Mouse (Mus musculus) limb, embryonic 13.5 days (tissue): ENCODE measurements at regions not wholly inside any gene's neighbourhood (a gene's known extent, or its start where the extent isn't known, plus 50 kb on each side); places are given as distances from the start of the nearest gene placed in this dataset.
"Not testable (repeated sequence)": the region's sequence is repeated elsewhere in the genome, so short reads cannot be mapped to it uniquely, and the experiment has no call there.

Source experiments
- ATAC-seq: fragments of 200-750 bp; cut with Nextera tagmentation; 2 replicates; pipeline ENCODE4 v1.8.0; 2017; ENCODE audit warnings: low read depth, moderate number of reproducible peaks, moderate TSS enrichment; ENCODE audit not compliant: low FRiP score
- H3K27ac ChIP-seq: fragments of 300-500 bp; sonication (generic); 2 replicates; pipeline ENCODE4 v1.5.1; 2015; ENCODE audit warnings: inconsistent platforms, mild to moderate bottlenecking, moderate library complexity
- H3K27me3 ChIP-seq: fragments of 300-500 bp; sonication (generic); 2 replicates; pipeline ENCODE4 v1.6.1; 2015; ENCODE audit warnings: mild to moderate bottlenecking, inconsistent platforms
- H3K36me3 ChIP-seq: fragments of 300-500 bp; sonication (generic); 2 replicates; pipeline ENCODE4 v1.6.1; 2015; ENCODE audit warnings: inconsistent platforms, mild to moderate bottlenecking, moderate library complexity
- H3K4me1 ChIP-seq: fragments of 300-500 bp; sonication (generic); 2 replicates; pipeline ENCODE4 v1.6.1; 2015; ENCODE audit warnings: inconsistent platforms
- H3K4me2 ChIP-seq: fragments of 300-500 bp; sonication (generic); replicated peaks from 2 replicates; pipeline ENCODE4 v1.6.1; 2015; ENCODE audit warnings: inconsistent platforms, mild to moderate bottlenecking, moderate library complexity
- H3K4me3 ChIP-seq: fragments of 300-500 bp; sonication (generic); 2 replicates; pipeline ENCODE4 v1.5.1; 2015; ENCODE audit warnings: moderate library complexity, mild to moderate bottlenecking, inconsistent platforms
- H3K9ac ChIP-seq: fragments of 300-500 bp; sonication (generic); 2 replicates; pipeline ENCODE4 v1.6.1; 2015; ENCODE audit warnings: mild to moderate bottlenecking, inconsistent platforms
- H3K9me3 ChIP-seq: fragments of 300-500 bp; sonication (generic); 2 replicates; pipeline ENCODE4 v1.6.1; 2016; ENCODE audit warnings: inconsistent platforms
- WGBS: fragments of 180-500 bp; shearing (Covaris S2); methylation state at CpG from one replicate; pipeline ENCODE4 v1.1.7; 2015; 5-methylcytosine and 5-hydroxymethylcytosine counted together

DNA sequence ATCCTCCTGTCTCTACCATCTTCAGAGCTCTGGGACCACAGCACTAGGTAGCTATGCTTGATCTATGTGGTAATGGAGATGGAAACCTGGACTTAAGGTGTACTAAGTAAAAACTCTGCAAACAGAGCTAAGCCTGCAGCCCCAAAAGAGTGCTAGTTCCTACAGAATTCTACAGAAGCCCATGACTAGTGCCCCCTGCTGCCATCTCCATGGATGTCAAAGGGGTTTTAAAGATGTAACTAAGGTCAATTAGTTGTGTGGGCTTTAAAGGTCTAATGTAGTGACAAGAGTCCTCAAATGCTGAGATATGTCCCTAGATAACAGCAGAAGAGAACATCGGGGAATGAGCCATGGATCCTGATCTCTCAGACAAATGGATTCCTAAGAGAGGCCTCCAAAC is 212.1 kb downstream of the Trib2 start:
- Histone ChIP-seq H3K4me1 (peaks cover 36% of the 10 kb centered on the region), H3K36me3 (no peaks in the 10 kb centered on the region), H3K27me3 (no peaks in the 10 kb centered on the region), H3K27ac (no peak overlapping the region), H3K9ac (no peak overlapping the region), H3K4me2 (no peak overlapping the region), H3K9me3 (no peaks in the 10 kb centered on the region), H3K4me3 (no peak overlapping the region)
- ATAC-seq = no peak
- WGBS = 89% methylated on average over 1 of the region's 1 CpGs

GRCm38 (mm10) chr12:15603885-15604284 is 212.8 kb downstream of the Trib2 start:
- 43% methylated on average over 5 of the region's 5 CpGs for WGBS
- Histone ChIP-seq H3K27ac (peak overlapping the region; percentile 44; the same call in 1 of the 2 replicates), H3K4me2 (0 out of 2 replicates have a peak overlapping the region, but pooled peaks have one; percentile 5), H3K9me3 (no peaks in the 10 kb centered on the region), H3K4me3 (no peak overlapping the region), H3K4me1 (peaks cover 36% of the 10 kb centered on the region), H3K9ac (no peak overlapping the region), H3K27me3 (no peaks in the 10 kb centered on the region), H3K36me3 (no peaks in the 10 kb centered on the region)
- ATAC-seq = no peak

- 0 out of 2 replicates have a peak overlapping the region, but pooled peaks have one; percentile 5 for H3K4me2 ChIP-seq
- H3K36me3 ChIP-seq = no peaks in the 10 kb centered on the region
- H3K9ac ChIP-seq = no peak overlapping the region
- no peaks in the 10 kb centered on the region for H3K9me3 ChIP-seq
- H3K27me3 ChIP-seq = no peaks in the 10 kb centered on the region
- H3K4me3 ChIP-seq = no peak overlapping the region
- H3K27ac ChIP-seq = peak overlapping the region; percentile 44; the same call in 1 of the 2 replicates
- peaks cover 36% of the 10 kb centered on the region for H3K4me1 ChIP-seq
- ATAC-seq = peak; percentile 73; the same call in 1 of the 2 replicates
- WGBS = 26% methylated on average over 5 of the region's 5 CpGs
Observed at GRCm38 (mm10) chr12:15603319-15603718, 213.4 kb downstream of the Trib2 start.

GRCm38 (mm10) chr12:15594704-15595103 is 222.0 kb downstream of the Trib2 start:
- no peak overlapping the region for H3K9ac ChIP-seq
- no peaks in the 10 kb centered on the region for H3K4me1 ChIP-seq
- no peak overlapping the region for H3K27ac ChIP-seq
- H3K4me3 ChIP-seq = no peak overlapping the region
- no peak overlapping the region for H3K4me2 ChIP-seq
- WGBS = 70% methylated on average over 2 of the region's 2 CpGs
- H3K36me3 ChIP-seq = no peaks in the 10 kb centered on the region
- no peak for ATAC-seq
- H3K27me3 ChIP-seq = no peaks in the 10 kb centered on the region
- H3K9me3 ChIP-seq = no peaks in the 10 kb centered on the region

DNA sequence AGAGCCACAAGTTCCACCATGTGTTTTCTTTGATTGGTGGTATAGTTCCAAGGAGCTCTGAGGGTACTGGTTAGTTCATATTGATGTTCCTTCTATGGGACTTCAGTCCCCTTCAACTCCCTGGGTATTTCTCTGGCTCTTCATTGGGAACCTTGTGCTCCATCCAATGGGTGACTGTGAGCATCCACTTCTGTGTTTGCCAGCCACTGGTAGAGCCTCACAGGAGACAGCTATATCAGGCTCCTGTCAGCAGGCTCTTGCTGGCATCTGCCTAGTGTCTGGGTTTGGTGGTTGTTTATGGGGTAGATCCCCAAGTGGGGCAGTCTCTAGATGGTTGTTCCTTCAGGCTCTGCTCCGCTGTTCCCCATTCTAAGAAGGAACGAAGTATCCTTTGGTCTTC is 228.9 kb downstream of the Trib2 start:
- ATAC-seq, H3K27me3 ChIP-seq, H3K4me2 ChIP-seq, H3K9ac ChIP-seq, H3K4me3 ChIP-seq, H3K36me3 ChIP-seq, H3K9me3 ChIP-seq, H3K27ac ChIP-seq: not testable (repeated sequence)
- 83% methylated on average over 2 of the region's 2 CpGs for WGBS
- H3K4me1 ChIP-seq = peaks cover 13% of the 10 kb centered on the region

- Histone ChIP-seq H3K36me3 (no peaks in the 10 kb centered on the region), H3K4me1 (peaks cover 13% of the 10 kb centered on the region), H3K4me2 (no peak overlapping the region), H3K9me3 (no peaks in the 10 kb centered on the region), H3K27me3 (no peaks in the 10 kb centered on the region), H3K4me3 (no peak overlapping the region), H3K9ac (no peak overlapping the region), H3K27ac (no peak overlapping the region)
- 56% methylated on average over 4 of the region's 4 CpGs for WGBS
- no peak for ATAC-seq
Observed at GRCm38 (mm10) chr12:15586706-15587442, 229.8 kb downstream of the Trib2 start.

DNA sequence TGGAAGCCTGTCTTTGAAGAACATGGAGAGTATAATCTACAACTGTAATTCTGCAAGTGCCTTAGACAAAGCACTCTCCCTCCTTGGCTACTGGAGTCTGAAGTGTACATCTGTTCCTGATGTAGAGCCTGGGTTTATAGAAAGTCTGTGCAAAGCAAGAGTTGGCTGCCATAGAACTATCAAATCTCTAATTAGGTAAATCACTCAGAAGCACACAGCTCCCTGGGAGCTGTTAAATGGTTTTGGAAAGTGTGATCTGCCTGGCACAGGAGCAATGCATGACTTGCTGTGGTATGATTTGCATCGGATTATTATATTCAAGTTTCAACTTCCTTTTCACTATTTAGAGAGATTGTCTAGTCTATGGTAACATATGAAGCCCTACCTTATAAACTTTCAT is 230.9 kb downstream of the Trib2 start:
- Histone ChIP-seq H3K36me3 (no peaks in the 10 kb centered on the region), H3K4me2 (no peak overlapping the region), H3K9me3 (no peaks in the 10 kb centered on the region), H3K27me3 (no peaks in the 10 kb centered on the region), H3K4me3 (no peak overlapping the region), H3K4me1 (peaks cover 13% of the 10 kb centered on the region), H3K27ac (no peak overlapping the region), H3K9ac (no peak overlapping the region)
- ATAC-seq = 0 out of 2 replicates have a peak, but pooled peaks have one; percentile 24
- 49% methylated on average over 1 of the region's 1 CpGs for WGBS

- WGBS = 76% methylated on average over 4 of the region's 4 CpGs
- H3K27ac ChIP-seq = no peak overlapping the region
- H3K4me2 ChIP-seq = no peak overlapping the region
- no peaks in the 10 kb centered on the region for H3K36me3 ChIP-seq
- no peaks in the 10 kb centered on the region for H3K27me3 ChIP-seq
- H3K9me3 ChIP-seq = no peaks in the 10 kb centered on the region
- ATAC-seq = no peak
- no peak overlapping the region for H3K4me3 ChIP-seq
- H3K4me1 ChIP-seq = peaks cover 13% of the 10 kb centered on the region
- H3K9ac ChIP-seq = no peak overlapping the region
Observed at GRCm38 (mm10) chr12:15584721-15585120, 232.0 kb downstream of the Trib2 start.

- Histone ChIP-seq H3K9me3 (no peaks in the 10 kb centered on the region), H3K4me3 (no peak overlapping the region), H3K4me1 (peaks cover 13% of the 10 kb centered on the region), H3K27ac (no peak overlapping the region), H3K4me2 (peak overlapping the region; percentile 23; the same call in 1 of the 2 replicates), H3K9ac (no peak overlapping the region; the same call in 1 of the 2 replicates), H3K27me3 (peaks cover 6% of the 10 kb centered on the region), H3K36me3 (no peaks in the 10 kb centered on the region)
- ATAC-seq = peak; percentile 36; the same call in 1 of the 2 replicates
- 18% methylated on average over 4 of the region's 4 CpGs for WGBS
Observed at GRCm38 (mm10) chr12:15566785-15567109, 250.0 kb downstream of the Trib2 start.

DNA sequence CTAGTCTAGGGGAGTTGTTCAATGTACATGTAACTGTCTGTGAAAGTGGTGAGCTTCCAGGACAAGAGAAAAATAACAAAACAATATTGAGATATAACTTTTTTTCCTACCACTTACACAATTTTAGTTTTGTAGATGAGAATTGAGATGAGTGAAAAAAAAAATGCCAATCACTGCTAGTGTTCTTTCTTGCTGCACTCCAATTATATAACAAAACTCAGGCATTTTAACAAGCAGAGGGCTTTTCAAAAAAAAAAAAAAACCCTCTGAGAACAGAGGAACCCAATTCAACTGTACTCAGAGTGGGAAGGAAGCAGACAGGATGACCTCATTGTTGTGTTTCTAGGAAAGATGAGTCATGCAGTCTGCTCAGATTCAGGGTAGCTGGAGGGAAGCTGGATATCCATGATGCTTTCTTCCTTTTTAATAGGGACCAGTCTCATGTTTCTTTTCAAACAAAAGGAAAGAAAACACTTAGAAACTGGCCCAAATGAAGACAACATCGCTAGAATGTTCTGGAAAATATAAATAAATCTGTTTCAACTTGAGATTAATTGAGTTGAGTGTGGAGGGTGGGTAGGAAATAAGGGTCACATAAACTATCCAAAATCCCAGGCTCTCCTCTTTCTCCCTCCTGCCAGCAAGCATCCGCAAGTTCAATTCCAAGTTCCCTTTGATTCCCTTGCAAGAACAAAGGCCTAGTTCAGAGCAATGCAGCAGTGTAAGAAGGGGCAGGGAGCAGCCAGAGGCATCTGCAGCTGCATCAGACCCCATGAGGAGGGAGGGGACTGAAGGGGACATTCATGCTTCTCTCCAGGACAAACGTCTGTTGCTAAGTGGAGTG is 250.6 kb downstream of the Trib2 start:
- Histone ChIP-seq H3K4me3 (no peak overlapping the region), H3K4me1 (peaks cover 13% of the 10 kb centered on the region), H3K4me2 (peak overlapping the region; percentile 23; the same call in 1 of the 2 replicates), H3K27me3 (peaks cover 6% of the 10 kb centered on the region), H3K36me3 (no peaks in the 10 kb centered on the region), H3K9me3 (no peaks in the 10 kb centered on the region), H3K9ac (no peak overlapping the region; the same call in 1 of the 2 replicates), H3K27ac (no peak overlapping the region)
- peak; percentile 54; the same call in 1 of the 2 replicates for ATAC-seq
- WGBS = 14% methylated on average over 3 of the region's 3 CpGs

DNA sequence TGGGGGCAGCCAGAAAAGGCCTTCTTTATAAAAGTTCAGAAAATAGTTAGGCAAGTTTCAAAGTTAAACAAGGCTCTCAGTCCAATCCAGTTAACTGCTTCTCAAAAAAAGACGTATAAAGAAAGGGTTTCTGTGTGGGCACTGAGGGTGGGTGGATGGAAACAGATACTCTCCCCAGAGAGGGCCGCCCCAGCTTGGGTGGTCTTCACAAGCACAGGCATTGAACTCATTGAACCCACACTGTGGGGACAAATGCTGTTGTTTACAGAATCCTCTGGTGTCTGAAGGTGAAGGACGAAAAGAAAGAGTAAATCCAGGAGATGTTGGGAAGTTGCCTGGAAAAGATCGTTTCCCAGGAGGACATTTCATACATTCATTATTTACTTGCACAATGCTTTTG is 253.9 kb downstream of the Trib2 start:
- 51% methylated on average over 4 of the region's 4 CpGs for WGBS

GRCm38 (mm10) chr12:15555471-15555870 is 261.3 kb downstream of the Trib2 start:
- Histone ChIP-seq H3K4me1 (no peaks in the 10 kb centered on the region), H3K4me2 (no peak overlapping the region), H3K27ac (no peak overlapping the region), H3K27me3 (no peaks in the 10 kb centered on the region), H3K4me3 (no peak overlapping the region), H3K9me3 (no peaks in the 10 kb centered on the region), H3K9ac (no peak overlapping the region), H3K36me3 (no peaks in the 10 kb centered on the region)
- ATAC-seq = no peak
- 76% methylated on average over 6 of the region's 6 CpGs for WGBS

More for the DNA sequence above, 253.9 kb downstream of the Trib2 start:
- Histone ChIP-seq H3K9ac (no peak overlapping the region), H3K9me3 (no peaks in the 10 kb centered on the region), H3K4me3 (no peak overlapping the region), H3K36me3 (no peaks in the 10 kb centered on the region), H3K27ac (no peak overlapping the region), H3K4me2 (no peak overlapping the region), H3K4me1 (peaks cover 13% of the 10 kb centered on the region), H3K27me3 (peaks cover 2% of the 10 kb centered on the region)
- no peak for ATAC-seq
